In genomic region chr19:32389001-32389871, GRCm38 (mm10) we compare ENCODE assay signal across 8 mouse cellular contexts. TPM values are rescaled to one million over a fixed set of nuclear protein-coding genes. Genes with fewer than 3 reads are reported as not detected.
A peak's percentile ranks its signal among the peaks of the same experiment; 100 is the strongest.
DNase-seq lines count a peak whose midpoint lies in the region; ATAC-seq lines count a peak whose summit lies in the region.

TSS of gene Sgms1 (minus strand) at chr19:32389714.

- 2% methylated on average over 63 of the region's 68 CpGs for WGBS in hindbrain, embryonic 12.5 days

- H3K9me3 ChIP-seq in hindbrain, embryonic 12.5 days (replicated peaks): no peaks in the 10 kb centered on the region

- H3K4me2 ChIP-seq in hindbrain, embryonic 12.5 days (replicated peaks): peak within 1 kb of the TSS; percentile 93

- no peaks in the 10 kb centered on the region for H3K27me3 ChIP-seq in hindbrain, embryonic 12.5 days

- H3K36me3 ChIP-seq in hindbrain, embryonic 12.5 days: no peaks in the 10 kb centered on the region

- H3K4me1 ChIP-seq in hindbrain, embryonic 12.5 days: peaks cover 18% of the 10 kb centered on the region

- H3K9ac ChIP-seq in hindbrain, embryonic 12.5 days: peak within 1 kb of the TSS; percentile 85

- peak; percentile 89 for DNase-seq in R1 (ENCODE audit: low read depth, low spot score)
- DNase-seq in cerebellum, postnatal 14 days: peak; percentile 96
- DNase-seq in frontal cortex, postnatal 14 days (ENCODE audit: low spot score in 2 of 2): peak; percentile 75 to 81
- DNase-seq in layer of hippocampus, postnatal 25 days (ENCODE audit: extremely low spot score in 1 of 2, low spot score in 1 of 2): peak; percentile 87 to 92
- DNase-seq in lung, postnatal 14 days: peak; percentile 93
- DNase-seq in retina, adult 2 months (ENCODE audit: low read depth, low spot score): peak; percentile 84
- DNase-seq in thymus, postnatal 25 days: peak; percentile 74

- peak within 1 kb of the TSS; percentile 96 for H3K27ac ChIP-seq in hindbrain, embryonic 12.5 days

- peak within 1 kb of the TSS; percentile 85 for H3K4me3 ChIP-seq in hindbrain, embryonic 12.5 days

- peak; percentile 95 for ATAC-seq in hindbrain, embryonic 12.5 days (ENCODE audit: low FRiP score)

RNA-seq across cellular contexts. Expression of gene Sgms1, which starts in this region (rescaled TPM):
- polyA plus RNA-seq in hindbrain, embryonic 12.5 days (2016; fragmentation: Nextera tagmentation; extraction: Ambion mirVana): 18.1 and 19.2 TPM in 2 replicates
- 10 to 100 TPM; 37.0 to 45.7 TPM for total RNA-seq in layer of hippocampus, postnatal 25 days (2021)

Comparison
In these comparisons a context has a peak if more than half of its experiments do, and no peak if none do; other contexts are left out.
1. Peak in every context shown above with its lines: DNase-seq, ATAC-seq, H3K4me3 ChIP-seq and H3K27ac ChIP-seq.